Mouse (Mus musculus): ENCODE measurements around the gene Unc13c.

The Unc13c gene

GRCm38 (mm10) chr9:73638119-73638518 lies 330.6 kb downstream of the Unc13c start:
- no peak for DNase-seq (ENCODE audit: low read depth, low spot score)

DNA sequence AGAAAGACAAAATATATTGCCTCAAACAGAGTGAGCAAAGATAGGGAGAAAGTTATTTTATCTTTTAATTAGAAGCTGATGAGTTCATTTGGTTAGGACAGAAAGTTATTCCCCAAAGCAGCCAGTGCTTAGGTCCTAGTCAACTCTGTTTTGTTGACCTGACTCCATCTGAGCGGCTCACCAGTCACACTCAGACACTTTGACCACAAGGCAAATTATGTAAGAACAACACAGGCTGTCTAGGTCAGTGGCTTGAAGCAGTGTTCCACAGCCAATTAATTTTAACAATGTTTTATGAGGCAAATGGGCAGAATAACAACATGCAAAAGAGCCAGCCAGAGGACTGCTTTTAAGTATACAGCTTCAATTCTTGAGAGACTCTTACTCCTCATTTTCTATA lies 343.6 kb downstream of the Unc13c start:
- no peak for DNase-seq (ENCODE audit: low read depth, low spot score)

- no peak for DNase-seq (ENCODE audit: low read depth, low spot score)
Observed at GRCm38 (mm10) chr9:73612896-73613295, 355.9 kb downstream of the Unc13c start.

- no peak for DNase-seq (ENCODE audit: low read depth, low spot score)
Observed at GRCm38 (mm10) chr9:73603921-73604320, 364.8 kb downstream of the Unc13c start.

DNA sequence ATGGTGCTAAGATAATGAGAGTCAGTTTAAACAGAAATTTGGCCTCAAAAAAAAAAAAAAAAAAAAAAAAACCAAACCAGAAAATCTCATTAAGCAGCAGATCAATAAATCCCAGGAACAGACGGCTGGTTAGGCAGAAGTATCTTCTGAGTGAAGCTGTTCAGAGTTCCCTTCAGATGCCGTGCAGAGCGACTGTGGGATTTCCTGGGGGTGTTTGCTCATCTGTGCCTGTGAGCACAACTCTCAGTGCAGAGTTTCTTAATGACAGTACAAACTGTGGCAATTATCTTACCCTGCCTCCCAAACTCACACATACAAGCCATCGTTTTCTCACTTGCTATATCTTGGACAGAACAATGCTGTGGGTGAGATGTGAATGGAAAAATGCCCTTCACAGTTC lies 403.2 kb downstream of the Unc13c start:
- no peak for DNase-seq (ENCODE audit: low read depth, low spot score)

- peak; percentile 30 for DNase-seq (ENCODE audit: low read depth, low spot score)
Observed at GRCm38 (mm10) chr9:73560037-73560436, 408.7 kb downstream of the Unc13c start.

DNA sequence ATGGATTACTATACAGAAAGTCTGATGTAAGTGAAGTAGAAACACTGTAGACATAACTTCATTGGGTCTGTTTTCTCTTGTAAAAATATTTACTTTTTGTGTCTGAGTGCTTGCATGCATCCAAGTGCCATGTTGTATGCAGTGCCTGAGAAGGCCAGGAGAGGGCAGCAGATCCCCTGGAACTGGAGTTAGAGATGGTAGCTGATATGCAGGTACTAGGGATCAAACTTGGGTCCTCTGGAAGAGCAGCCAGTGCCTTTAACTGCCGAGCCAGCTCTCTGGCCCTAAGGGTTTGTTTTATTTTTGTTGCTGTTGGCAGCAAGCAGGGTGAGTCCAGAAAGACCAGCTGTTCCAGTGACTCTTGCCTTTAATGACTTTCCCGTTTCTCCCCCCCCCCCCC lies 411.0 kb downstream of the Unc13c start:
- no peak for DNase-seq (ENCODE audit: low read depth, low spot score)

DNA sequence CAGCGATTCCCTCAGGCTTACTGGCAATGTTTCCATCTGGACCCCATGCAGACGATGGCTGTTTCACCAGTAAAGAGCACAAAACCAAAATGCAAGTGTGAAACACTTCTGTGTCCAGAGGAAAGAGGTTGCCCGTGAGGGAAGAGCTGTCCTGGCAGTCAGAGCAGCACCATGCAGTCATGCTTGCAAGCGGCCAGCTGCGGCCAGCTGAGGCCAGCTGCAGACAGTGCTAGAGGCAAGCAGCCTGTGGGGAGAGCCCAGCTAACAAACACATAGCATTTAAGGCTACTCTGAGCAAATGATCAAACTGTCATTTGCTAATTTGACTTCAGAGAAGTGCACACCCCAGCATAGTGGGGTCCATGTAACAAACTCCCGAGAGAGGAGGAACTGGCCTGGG lies 413.4 kb downstream of the Unc13c start:
- no peak for DNase-seq (ENCODE audit: low read depth, low spot score)

DNA sequence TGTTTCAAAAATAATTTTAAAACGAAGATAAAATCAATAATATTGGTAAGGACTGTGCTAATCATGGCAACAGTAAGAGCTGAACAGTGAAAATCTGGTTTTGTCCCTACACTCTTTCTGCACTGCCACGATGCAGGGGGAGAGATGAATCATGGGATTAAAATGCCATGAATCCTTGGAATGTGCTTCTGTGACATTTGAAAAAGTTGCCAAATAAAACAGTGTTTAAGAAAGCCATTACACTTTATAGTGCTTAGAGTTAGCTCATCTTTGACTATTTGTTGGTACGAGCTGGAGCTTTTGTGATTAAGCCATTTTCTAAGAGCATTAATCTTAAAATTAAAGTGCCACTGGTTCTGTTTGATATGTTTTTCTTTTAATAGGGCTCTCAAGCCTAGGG lies 496.2 kb downstream of the Unc13c start:
- no peak for DNase-seq (ENCODE audit: low read depth, low spot score)

DNA sequence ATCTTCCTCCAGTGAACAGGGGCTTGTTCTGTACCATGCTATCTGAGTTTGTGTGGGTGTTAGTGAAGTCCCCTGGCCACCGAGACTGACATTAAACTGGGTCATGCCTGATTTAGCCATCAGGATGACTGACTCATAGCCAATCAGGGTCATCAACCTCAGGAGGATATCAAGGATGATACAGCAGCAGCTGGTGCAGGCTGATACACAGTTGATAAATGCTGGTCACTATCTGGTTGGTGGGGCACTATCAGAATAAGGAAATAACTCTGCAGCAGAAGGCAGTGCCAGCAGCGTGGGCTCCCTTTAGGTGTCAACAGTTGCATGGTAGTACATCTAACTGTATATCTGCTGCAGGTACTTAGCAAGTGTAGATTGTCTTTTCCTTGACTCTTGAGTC lies 506.7 kb downstream of the Unc13c start:
- no peak for DNase-seq (ENCODE audit: low read depth, low spot score)

- no peak for DNase-seq (ENCODE audit: low read depth, low spot score)
Observed at GRCm38 (mm10) chr9:73450009-73450408, 518.8 kb downstream of the Unc13c start.

GRCm38 (mm10) chr9:73449216-73449615 lies 519.5 kb downstream of the Unc13c start:
- no peak for DNase-seq (ENCODE audit: low read depth, low spot score)

GRCm38 (mm10) chr9:73431925-73432324 lies 536.8 kb downstream of the Unc13c start:
- no peak for DNase-seq (ENCODE audit: low read depth, low spot score)
